Mouse (Mus musculus): ENCODE results near the gene Rabl3. TPM values are rescaled to one million over a fixed set of nuclear protein-coding genes. Genes with fewer than 3 reads are reported as not detected.

Rabl3 gene
- total RNA-seq, 2 experiments from 2014 or later, result 8.1 to 9.4 TPM

Other genes with a start within 250 kb of the Rabl3 start
- gene Stxbp5l, start 154.9 kb upstream of the Rabl3 start, total RNA-seq (2021), result 10 to 100 TPM; 83.0 to 87.9 TPM
- gene Gtf2e1, start 96 bp upstream of the Rabl3 start, total RNA-seq (2021), result 10 to 100 TPM; 15.1 TPM
- gene Hgd, start 40.3 kb downstream of the Rabl3 start, total RNA-seq (2021), result not detected
- 10 to 100 TPM; 73.9 to 77.1 TPM for gene Ndufb4, start 114.6 kb downstream of the Rabl3 start, total RNA-seq (2021)
- 10 to 100 TPM; 44.8 to 49.1 TPM for gene Fstl1, start 237.0 kb downstream of the Rabl3 start, total RNA-seq (2021)

All from left cerebral cortex, postnatal 14 days (tissue).